Mouse (Mus musculus): ENCODE results near the gene Hrh1.

The Hrh1 gene

GRCm38 (mm10) chr6:114407049-114407448, 9.3 kb downstream of the Hrh1 start:
- DNase-seq = no peak

GRCm38 (mm10) chr6:114408278-114408677, 10.5 kb downstream of the Hrh1 start:
- DNase-seq = no peak

GRCm38 (mm10) chr6:114411913-114412312, 14.2 kb downstream of the Hrh1 start:
- no peak for DNase-seq

- DNase-seq = no peak
These were observed 16.8 kb downstream of the Hrh1 start for GRCm38 (mm10) chr6:114414510-114414909.

GRCm38 (mm10) chr6:114418037-114418436, 20.3 kb downstream of the Hrh1 start:
- DNase-seq = peak; percentile 88 to 89

GRCm38 (mm10) chr6:114421061-114421460, 23.3 kb downstream of the Hrh1 start:
- no peak for DNase-seq

- DNase-seq = peak in 1 of 2 experiments; percentile 30
These were observed 25.4 kb downstream of the Hrh1 start for GRCm38 (mm10) chr6:114423051-114423676.

- DNase-seq = no peak
These were observed 27.6 kb downstream of the Hrh1 start for GRCm38 (mm10) chr6:114425343-114425742.

GRCm38 (mm10) chr6:114427641-114428040, 29.9 kb downstream of the Hrh1 start:
- DNase-seq = no peak

- peak; percentile 40 to 61 for DNase-seq
These were observed 31.1 kb downstream of the Hrh1 start for GRCm38 (mm10) chr6:114428831-114429230.

GRCm38 (mm10) chr6:114432591-114432990, 34.9 kb downstream of the Hrh1 start:
- DNase-seq = no peak

- DNase-seq = no peak
These were observed 36.8 kb downstream of the Hrh1 start for GRCm38 (mm10) chr6:114434524-114434923.

GRCm38 (mm10) chr6:114440302-114440701, 42.6 kb downstream of the Hrh1 start:
- no peak for DNase-seq

GRCm38 (mm10) chr6:114440788-114441453, 43.2 kb downstream of the Hrh1 start:
- no peak for DNase-seq

- DNase-seq = no peak
These were observed 46.6 kb downstream of the Hrh1 start for GRCm38 (mm10) chr6:114444247-114444844.

GRCm38 (mm10) chr6:114444976-114445375, 47.2 kb downstream of the Hrh1 start:
- DNase-seq = peak; percentile 31 to 45

- DNase-seq = no peak
These were observed 51.2 kb downstream of the Hrh1 start for GRCm38 (mm10) chr6:114448888-114449287.

- DNase-seq = no peak
These were observed 57.5 kb downstream of the Hrh1 start for GRCm38 (mm10) chr6:114455267-114455666.

- no peak for DNase-seq
These were observed 58.7 kb downstream of the Hrh1 start for GRCm38 (mm10) chr6:114456255-114457042.

GRCm38 (mm10) chr6:114457299-114457698, 59.6 kb downstream of the Hrh1 start:
- DNase-seq = no peak

- DNase-seq = no peak
These were observed 60.5 kb downstream of the Hrh1 start for GRCm38 (mm10) chr6:114458191-114458590.

GRCm38 (mm10) chr6:114459969-114460368, 62.2 kb downstream of the Hrh1 start:
- no peak for DNase-seq

- peak in 1 of 2 experiments; percentile 55 for DNase-seq
These were observed 63.8 kb downstream of the Hrh1 start for GRCm38 (mm10) chr6:114461536-114461935.

Data from kidney, postnatal 36 days (tissue).